Mouse (Mus musculus) liver, embryonic 14.5 days (tissue): ENCODE measurements around the gene Slx4.

ENCODE experiments used
- CTCF ChIP-seq: IDR thresholded peaks from 2 replicates; pipeline ENCODE4 v1.5.1; 2016; ENCODE audit warnings: antibody characterized with exemption, low read depth, control low read depth
- EP300 ChIP-seq: IDR thresholded peaks from 2 replicates; pipeline ENCODE4 v1.6.1; 2016; ENCODE audit warnings: antibody characterized with exemption, low read depth

GRCm38 (mm10) chr16:4014040-4014668, 10.6 kb upstream of the Slx4 start:
- TF ChIP-seq EP300 (no peak), CTCF (no peak)
